Mouse (Mus musculus) E14TG2a.4 (cell line): ENCODE data around the gene Atp5c1.

Experiments used
- CTCF ChIP-seq: conservative IDR thresholded peaks from 2 replicates; pipeline ENCODE4 v1.5.1; 2014; ENCODE audit warnings: low read length
- NANOG ChIP-seq: IDR thresholded peaks from 2 replicates; pipeline ENCODE4 v1.6.1; 2014; ENCODE audit warnings: borderline replicate concordance, low read length, mixed read lengths
- POU5F1 ChIP-seq: IDR thresholded peaks from 2 replicates; pipeline ENCODE4 v1.6.1; 2014; ENCODE audit warnings: low read length, borderline replicate concordance

DNA sequence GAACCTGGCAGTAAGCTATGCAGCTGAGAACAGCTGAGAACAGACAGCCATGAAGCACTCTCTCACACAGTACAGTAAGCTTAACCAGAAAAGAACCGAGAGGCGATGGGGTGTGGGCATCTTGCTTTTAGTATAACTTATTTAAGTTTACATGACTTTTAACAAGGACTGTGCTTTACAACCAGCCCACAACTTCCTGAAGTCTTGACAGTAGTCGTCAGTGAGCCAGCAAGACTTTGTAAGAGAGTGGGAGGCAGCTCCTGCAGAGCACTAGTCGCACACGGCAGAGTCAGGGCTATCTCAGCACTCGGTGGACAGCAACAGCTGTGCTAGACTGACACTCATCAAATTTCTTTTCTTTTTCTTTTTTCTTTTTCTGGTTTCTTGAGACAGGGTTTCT, 56.0 kb downstream of the Atp5c1 start:
- TF ChIP-seq POU5F1 (no peak), CTCF (no peak), NANOG (no peak)
